Mouse (Mus musculus): Measurements from ENCODE around the gene Tbc1d1.
"Not testable (repeated sequence)": the region's sequence is repeated elsewhere in the genome, so short reads cannot be mapped to it uniquely, and the experiment has no call there.

Gene Tbc1d1

GRCm38 (mm10) chr5:64358639-64359584 is 202.8 kb downstream of the Tbc1d1 start:
- peak in 1 of 2 experiments; percentile 42 for DNase-seq (ENCODE audit: low spot score in 2 of 2)

GRCm38 (mm10) chr5:64360147-64360875 is 204.2 kb downstream of the Tbc1d1 start:
- no peak for DNase-seq (ENCODE audit: low spot score in 2 of 2)

GRCm38 (mm10) chr5:64360876-64361268 is 204.8 kb downstream of the Tbc1d1 start:
- not testable (repeated sequence) for DNase-seq (ENCODE audit: low spot score in 2 of 2)

DNA sequence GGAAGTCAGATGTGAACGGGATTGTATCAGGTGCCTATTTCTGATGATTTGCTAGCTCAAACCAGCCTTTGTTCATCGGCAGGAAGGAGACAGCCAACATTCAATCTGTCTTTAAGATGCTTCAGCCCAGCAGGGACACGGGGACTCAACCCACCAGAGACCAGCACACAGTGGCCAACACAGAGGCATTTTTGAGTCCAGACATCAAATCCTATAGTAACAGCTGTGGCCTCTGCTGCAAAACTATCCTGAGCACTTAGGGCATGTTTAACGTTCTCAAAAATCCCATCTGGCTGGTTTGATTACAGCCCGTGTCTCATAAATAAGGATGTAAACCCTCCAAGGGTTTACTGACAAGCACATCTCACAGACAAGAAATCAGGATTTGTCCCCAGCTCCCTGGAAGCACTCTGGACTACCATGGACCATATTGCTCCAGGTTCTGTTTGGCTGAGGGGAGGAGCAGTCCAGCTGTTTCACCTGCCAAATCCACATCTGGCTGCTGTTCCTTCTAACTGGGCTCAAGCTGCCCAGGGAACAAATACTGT is 207.8 kb downstream of the Tbc1d1 start:
- DNase-seq (ENCODE audit: low spot score in 2 of 2): no peak

DNA sequence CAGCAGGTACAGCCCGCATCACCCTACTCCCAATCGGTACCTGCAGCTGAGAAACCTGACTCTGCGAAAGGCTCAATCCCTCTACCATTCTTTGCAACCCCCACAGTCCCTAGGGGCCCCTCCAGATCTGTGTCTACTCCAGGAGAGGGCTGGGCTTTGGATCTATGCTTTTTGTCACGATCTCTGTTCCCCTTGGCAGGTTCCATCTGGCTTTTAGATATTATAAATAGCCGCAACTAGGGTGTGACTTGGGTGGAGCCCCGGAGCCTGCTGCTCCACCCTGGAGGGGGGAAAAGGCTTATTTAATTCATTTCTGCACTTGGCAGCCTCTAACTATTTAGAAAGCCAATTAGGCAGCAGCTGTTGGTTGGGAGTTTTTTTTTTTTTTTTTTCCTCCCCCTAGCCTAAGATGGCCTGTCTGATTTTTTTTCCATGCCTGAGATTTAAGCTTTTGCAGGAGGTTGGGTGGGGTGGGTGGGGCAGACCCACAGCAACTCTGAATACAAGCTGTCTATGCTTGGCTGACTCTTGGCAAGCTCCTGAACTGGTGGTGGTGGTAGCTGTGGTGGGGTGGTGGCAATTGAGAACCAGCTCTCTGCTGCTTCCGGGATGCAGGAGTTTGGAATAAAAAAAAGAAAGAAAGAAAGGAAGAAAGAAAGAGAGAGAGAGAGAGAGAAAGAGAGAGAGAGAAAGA is 208.5 kb downstream of the Tbc1d1 start:
- peak in 1 of 2 experiments; percentile 53 for DNase-seq (ENCODE audit: low spot score in 2 of 2)

GRCm38 (mm10) chr5:64365187-64366066 is 209.3 kb downstream of the Tbc1d1 start:
- no peak for DNase-seq (ENCODE audit: low spot score in 2 of 2)

GRCm38 (mm10) chr5:64366113-64366512 is 210.0 kb downstream of the Tbc1d1 start:
- DNase-seq (ENCODE audit: low spot score in 2 of 2): no peak

DNA sequence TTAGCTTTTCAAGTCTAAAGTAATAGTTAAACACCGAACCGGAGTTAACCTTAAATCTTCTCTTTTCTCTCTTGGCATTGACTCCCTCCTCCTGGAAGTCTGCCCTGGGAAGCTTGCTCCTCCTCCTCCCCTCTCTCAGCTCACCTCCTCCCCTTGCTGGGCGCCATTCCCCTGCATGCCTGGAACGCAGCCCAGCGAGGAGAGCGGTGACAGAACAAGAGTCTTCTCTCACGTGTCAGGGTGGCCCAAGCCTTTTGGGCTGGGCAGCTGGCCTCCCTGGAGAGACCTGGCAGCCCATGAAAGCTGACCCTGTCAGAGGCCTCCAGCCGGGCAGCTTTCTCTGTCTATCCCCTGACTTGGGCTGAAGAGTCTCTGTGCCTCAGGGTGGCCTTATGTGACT is 211.3 kb downstream of the Tbc1d1 start:
- peak in 1 of 2 experiments; percentile 67 for DNase-seq (ENCODE audit: low spot score in 2 of 2)

GRCm38 (mm10) chr5:64371331-64371831 is 215.3 kb downstream of the Tbc1d1 start:
- no peak for DNase-seq (ENCODE audit: low spot score in 2 of 2)

- no peak for DNase-seq (ENCODE audit: low spot score in 2 of 2)
Measured at GRCm38 (mm10) chr5:64372292-64372961, 216.3 kb downstream of the Tbc1d1 start.

- DNase-seq (ENCODE audit: low spot score in 2 of 2): no peak
Measured at GRCm38 (mm10) chr5:64373695-64374094, 217.6 kb downstream of the Tbc1d1 start.

DNA sequence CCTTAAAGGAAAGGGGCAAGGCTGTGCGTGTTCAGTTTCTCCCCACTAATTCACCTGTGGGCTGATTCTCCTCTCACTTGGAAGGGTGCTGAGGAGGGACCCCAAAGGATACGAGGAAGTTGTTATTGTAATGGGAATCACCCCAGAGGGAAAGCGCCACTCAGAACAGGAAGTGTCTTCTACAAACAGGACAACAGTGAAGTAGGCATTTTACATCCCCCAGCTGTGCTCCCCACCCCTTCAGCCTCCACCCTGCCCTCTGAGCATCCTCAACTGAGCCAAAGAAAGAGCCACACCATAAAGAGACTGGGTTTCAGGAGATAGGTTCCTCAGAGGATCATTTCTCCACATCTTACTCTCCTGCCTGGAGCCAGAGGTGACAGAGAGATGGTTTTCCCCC is 219.7 kb downstream of the Tbc1d1 start:
- DNase-seq (ENCODE audit: low spot score in 2 of 2): no peak

GRCm38 (mm10) chr5:64376466-64376865 is 220.4 kb downstream of the Tbc1d1 start:
- DNase-seq (ENCODE audit: low spot score in 2 of 2): no peak

DNA sequence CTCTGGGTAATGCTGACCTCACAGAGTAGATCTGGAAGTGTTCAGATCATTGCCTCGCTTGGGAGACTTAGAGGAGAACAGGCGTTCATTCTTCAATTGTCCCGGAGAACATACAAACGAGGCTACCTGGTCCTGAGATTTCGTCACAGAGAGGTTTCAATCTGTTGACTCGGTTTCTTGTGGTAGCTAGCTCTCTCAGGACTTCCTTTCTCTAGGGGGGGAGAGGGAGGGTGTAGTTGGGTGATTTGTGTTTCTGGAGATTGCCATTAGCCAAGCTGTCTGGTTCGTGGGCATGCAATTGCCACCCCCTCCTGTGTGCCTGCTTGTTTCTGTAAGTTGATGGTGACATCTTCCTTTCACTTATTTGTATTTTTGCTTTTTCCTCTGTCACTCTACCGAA is 221.6 kb downstream of the Tbc1d1 start:
- no peak for DNase-seq (ENCODE audit: low spot score in 2 of 2)

DNA sequence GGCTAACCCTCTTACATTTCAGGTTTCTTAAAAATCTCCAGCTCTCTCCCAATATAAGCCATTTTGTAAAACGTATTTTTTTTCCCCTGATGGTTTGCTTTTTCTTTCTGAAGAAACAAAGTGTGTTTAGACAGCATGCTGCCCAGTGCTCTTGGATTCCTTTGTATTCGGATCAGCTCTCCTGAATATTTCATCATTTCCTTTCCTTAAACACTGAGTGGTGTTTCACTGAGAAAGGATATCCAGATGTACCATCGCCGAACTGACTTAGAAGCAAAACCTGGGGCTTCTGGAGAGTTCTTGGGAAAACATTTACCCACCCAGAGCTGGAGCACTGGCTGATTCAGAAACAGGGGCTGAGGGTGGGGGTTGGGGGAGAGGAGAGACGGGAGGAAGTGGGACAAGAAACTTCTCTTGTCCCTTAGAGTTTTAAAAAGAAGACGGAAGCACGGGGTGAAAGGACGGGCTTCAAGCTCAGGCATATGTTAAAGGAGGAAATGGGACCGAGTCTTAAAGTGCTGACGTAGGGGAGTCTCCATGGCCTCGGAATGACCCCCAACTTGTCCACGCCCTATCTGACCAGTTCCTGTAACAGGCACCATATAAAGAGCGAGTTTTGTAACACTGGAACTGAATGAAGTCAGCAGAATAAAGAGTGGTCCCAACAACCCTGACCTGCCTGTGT is 222.6 kb downstream of the Tbc1d1 start:
- no peak for DNase-seq (ENCODE audit: low spot score in 2 of 2)

DNA sequence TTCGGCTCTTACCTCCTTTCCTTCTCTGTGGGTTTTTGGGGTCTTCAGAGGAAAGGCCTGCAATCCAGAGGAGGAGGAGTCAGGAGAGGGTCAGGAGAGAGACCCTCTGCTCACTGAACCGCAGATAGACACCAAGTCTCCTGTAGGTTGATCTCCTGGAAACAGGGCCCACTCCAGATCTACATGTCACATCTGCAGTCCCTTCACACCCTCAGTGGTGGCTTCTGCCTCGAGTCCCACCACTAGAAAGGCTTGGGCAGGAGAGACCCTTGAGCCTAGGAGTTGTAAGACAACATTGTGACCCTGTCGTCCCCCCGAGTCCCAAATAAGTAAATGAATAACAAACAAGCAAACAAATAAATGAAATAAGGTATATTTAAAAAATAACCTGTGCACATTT is 223.7 kb downstream of the Tbc1d1 start:
- DNase-seq (ENCODE audit: low spot score in 2 of 2): no peak

DNA sequence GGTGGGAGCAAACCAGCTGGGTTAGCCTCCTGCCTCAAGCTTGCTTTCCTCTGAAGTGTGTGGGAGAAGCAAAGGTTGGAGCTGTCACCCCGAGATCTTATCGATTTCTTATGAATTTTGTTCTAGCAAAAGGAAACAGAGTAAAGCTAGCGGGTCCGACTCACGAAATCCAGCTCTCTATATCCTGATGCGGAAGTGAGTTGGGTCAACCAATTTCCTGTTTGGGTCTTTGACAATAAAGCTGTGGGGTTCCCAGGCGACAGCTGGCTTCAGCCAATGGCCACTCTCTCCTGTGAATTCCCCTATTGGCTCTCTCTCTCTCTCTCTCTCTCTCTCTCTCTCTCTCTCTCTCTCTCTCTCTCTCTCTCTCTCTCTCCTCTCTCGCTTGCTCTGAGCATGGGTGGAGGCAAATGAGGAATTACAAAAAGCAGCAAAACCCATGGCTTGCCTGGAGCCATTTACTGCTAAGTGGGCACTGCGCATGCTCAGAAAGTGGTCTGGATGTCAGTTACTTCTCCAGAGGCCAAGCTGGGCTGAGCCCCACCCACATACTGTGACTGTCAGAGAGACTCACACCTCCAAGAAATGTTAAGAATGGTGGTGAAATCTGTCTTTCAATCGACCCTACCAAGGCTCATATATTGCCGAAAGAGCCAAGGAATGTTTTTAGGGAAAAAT is 224.7 kb downstream of the Tbc1d1 start:
- DNase-seq (ENCODE audit: low spot score in 2 of 2): no peak

GRCm38 (mm10) chr5:64381538-64381937 is 225.4 kb downstream of the Tbc1d1 start:
- DNase-seq (ENCODE audit: low spot score in 2 of 2): no peak
